8 mouse cellular contexts compared by ENCODE assay signal in the genomic region with DNA sequence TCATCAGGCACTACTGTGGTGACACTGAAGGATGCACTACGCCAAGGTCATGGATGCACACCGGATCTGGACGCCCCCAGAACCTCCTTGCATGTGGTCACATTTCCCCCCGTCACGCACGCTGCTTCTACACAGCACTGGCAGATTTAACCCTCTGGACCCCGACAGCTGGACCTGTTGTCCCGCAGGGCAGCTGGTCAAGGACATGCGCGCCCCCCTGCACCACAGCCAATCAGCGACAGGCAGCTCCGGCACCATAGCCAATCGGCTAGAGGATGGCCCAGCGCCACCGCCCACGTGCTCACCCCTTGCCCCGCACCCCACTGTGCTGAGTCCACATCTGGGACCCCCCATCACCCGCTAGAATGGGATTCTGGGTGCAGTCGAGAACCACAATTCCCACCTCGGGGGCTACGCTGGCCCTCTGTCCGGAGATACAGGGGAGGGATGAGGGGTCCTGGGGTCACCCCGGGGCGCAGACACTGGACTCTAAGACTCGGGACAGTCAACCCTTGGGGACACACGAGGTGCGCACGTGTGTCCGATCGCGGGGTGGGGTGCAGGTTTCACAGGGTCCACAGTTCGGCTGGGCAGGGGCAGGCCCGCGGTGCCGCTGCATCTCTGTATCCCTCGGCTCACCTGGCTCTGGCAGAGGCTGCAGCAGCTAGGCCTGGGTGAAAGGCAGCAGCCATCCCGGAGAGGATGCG. TPM values are rescaled to one million over a fixed set of nuclear protein-coding genes. Genes with fewer than 3 reads are reported as not detected.
A peak's percentile ranks its signal among the peaks of the same experiment; 100 is the strongest.
DNase-seq lines count a peak whose midpoint lies in the region; ATAC-seq and TF ChIP-seq lines count a peak whose summit lies in the region.

No protein-coding gene starts in this region.

- peaks cover 23% of the 10 kb centered on the region for H3K4me1 ChIP-seq in forebrain, embryonic 10.5 days
- peaks cover 34% of the 10 kb centered on the region for H3K4me1 ChIP-seq in heart, embryonic 15.5 days (replicated peaks)
- peaks cover 0 to 14% of the 10 kb centered on the region in 2 experiments; a peak in 3 of 4 replicates for H3K4me1 ChIP-seq in liver, embryonic 14.5 days (replicated peaks; ENCODE audit: control insufficient read depth in 2 of 2, insufficient read depth in 2 of 2, low read length in 1 of 2)
- H3K4me1 ChIP-seq in neural tube, embryonic 11.5 days (ENCODE audit: control insufficient read depth, insufficient read depth, low read length) = peaks cover 5% of the 10 kb centered on the region
- H3K4me1 ChIP-seq in stomach, embryonic 16.5 days (ENCODE audit: control insufficient read depth, insufficient read depth, low read length) = peaks cover 12% of the 10 kb centered on the region

- no peak; the same call in 1 of the 2 replicates for TF ChIP-seq CTCF in liver, embryonic 14.5 days (IDR thresholded peaks at IDR 0.05; ENCODE audit: low read depth)

- peak overlapping the region; percentile 88 for H3K9ac ChIP-seq in heart, embryonic 15.5 days
- H3K9ac ChIP-seq in liver, embryonic 14.5 days (replicated peaks) = peak overlapping the region; percentile 83
- peak overlapping the region; percentile 65 for H3K9ac ChIP-seq in neural tube, embryonic 11.5 days (ENCODE audit: low read length)
- peak overlapping the region; percentile 85 for H3K9ac ChIP-seq in stomach, embryonic 16.5 days (ENCODE audit: low read length)

- H3K9me3 ChIP-seq in forebrain, embryonic 10.5 days = no peaks in the 10 kb centered on the region
- no peaks in the 10 kb centered on the region for H3K9me3 ChIP-seq in heart, embryonic 15.5 days (replicated peaks)
- H3K9me3 ChIP-seq in liver, embryonic 14.5 days (ENCODE audit: control insufficient read depth, low read length) = no peaks in the 10 kb centered on the region
- no peaks in the 10 kb centered on the region for H3K9me3 ChIP-seq in neural tube, embryonic 11.5 days (ENCODE audit: control insufficient read depth, low read length)
- no peaks in the 10 kb centered on the region for H3K9me3 ChIP-seq in stomach, embryonic 16.5 days (replicated peaks; ENCODE audit: control insufficient read depth, low read length)

- peak overlapping the region; percentile 95 for H3K4me3 ChIP-seq in forebrain, embryonic 10.5 days
- H3K4me3 ChIP-seq in heart, embryonic 15.5 days = peak overlapping the region; percentile 100
- peak overlapping the region; percentile 76 to 95 for H3K4me3 ChIP-seq in liver, embryonic 14.5 days (ENCODE audit: insufficient read depth in 1 of 2, low read depth in 2 of 2, low read length in 2 of 2)
- peak overlapping the region; percentile 73 for H3K4me3 ChIP-seq in neural tube, embryonic 11.5 days (ENCODE audit: low read depth, low read length)
- peak overlapping the region; percentile 94 for H3K4me3 ChIP-seq in stomach, embryonic 16.5 days (replicated peaks; ENCODE audit: low read length)

- H3K36me3 ChIP-seq in forebrain, embryonic 10.5 days (replicated peaks) = 0 out of 2 replicates have a peak, but pooled peaks cover under 1% of the 10 kb centered on the region
- H3K36me3 ChIP-seq in heart, embryonic 15.5 days = no peaks in the 10 kb centered on the region
- no peaks in the 10 kb centered on the region for H3K36me3 ChIP-seq in liver, embryonic 14.5 days (replicated peaks; ENCODE audit: control insufficient read depth, insufficient read depth, low read depth)
- H3K36me3 ChIP-seq in neural tube, embryonic 11.5 days (ENCODE audit: control insufficient read depth, insufficient read depth, low read length) = no peaks in the 10 kb centered on the region
- H3K36me3 ChIP-seq in stomach, embryonic 16.5 days (ENCODE audit: control insufficient read depth, insufficient read depth, low read length) = no peaks in the 10 kb centered on the region

- peak overlapping the region; percentile 87 for H3K4me2 ChIP-seq in heart, embryonic 15.5 days
- H3K4me2 ChIP-seq in liver, embryonic 14.5 days (ENCODE audit: low read depth) = peak overlapping the region; percentile 98
- peak overlapping the region; percentile 75 for H3K4me2 ChIP-seq in neural tube, embryonic 11.5 days (ENCODE audit: low read depth)
- H3K4me2 ChIP-seq in stomach, embryonic 16.5 days (ENCODE audit: low read depth, low read length) = peak overlapping the region; percentile 66

- peak; percentile 3 to 19 for DNase-seq in CD8-positive naive resting alpha-beta T cell, adult 2 months (ENCODE audit: low read depth in 2 of 2, low spot score in 2 of 2)
- DNase-seq in c-Kit-negative CD71-positive TER-119-positive erythroid progenitor cells, embryonic 14.5 days (ENCODE audit: low read depth, low spot score) = peak; percentile 15
- peak; percentile 85 for DNase-seq in forebrain, embryonic 10.5 days (ENCODE audit: extremely low spot score, low spot score)
- DNase-seq in kidney, postnatal 25 days = peak; percentile 90 to 96
- DNase-seq in liver, embryonic 14.5 days (ENCODE audit: low read depth in 3 of 3, low spot score in 3 of 3) = peak; percentile 34 to 50 (median 46)
- peak; percentile 87 for DNase-seq in neural tube, embryonic 11.5 days (ENCODE audit: low spot score)

- no peaks in the 10 kb centered on the region for H3K27me3 ChIP-seq in forebrain, embryonic 10.5 days (ENCODE audit: poor library complexity, severe bottlenecking)
- no peaks in the 10 kb centered on the region for H3K27me3 ChIP-seq in heart, embryonic 15.5 days
- no peaks in the 10 kb centered on the region for H3K27me3 ChIP-seq in liver, embryonic 14.5 days (ENCODE audit: control insufficient read depth, insufficient read depth, low read length)
- no peaks in the 10 kb centered on the region for H3K27me3 ChIP-seq in neural tube, embryonic 11.5 days (ENCODE audit: control insufficient read depth, insufficient read depth, low read length)
- H3K27me3 ChIP-seq in stomach, embryonic 16.5 days (ENCODE audit: control insufficient read depth, insufficient read depth, low read length) = no peaks in the 10 kb centered on the region

- ATAC-seq in heart, embryonic 15.5 days (replicated peaks; ENCODE audit: insufficient number of reproducible peaks, insufficient read depth, low FRiP score, low read depth) = peak; percentile 94
- ATAC-seq in liver, embryonic 14.5 days (ENCODE audit: insufficient read depth) = peak; percentile 88
- peak; percentile 97 for ATAC-seq in neural tube, embryonic 11.5 days (ENCODE audit: insufficient read depth, low FRiP score, low TSS enrichment)
- peak; percentile 92 for ATAC-seq in stomach, embryonic 16.5 days (ENCODE audit: insufficient read depth, low FRiP score)

- peak overlapping the region; percentile 95 for H3K27ac ChIP-seq in forebrain, embryonic 10.5 days
- H3K27ac ChIP-seq in heart, embryonic 15.5 days = peak overlapping the region; percentile 94
- H3K27ac ChIP-seq in liver, embryonic 14.5 days = peak overlapping the region; percentile 52
- H3K27ac ChIP-seq in neural tube, embryonic 11.5 days (ENCODE audit: low read depth, low read length) = peak overlapping the region; percentile 68
- H3K27ac ChIP-seq in stomach, embryonic 16.5 days (ENCODE audit: low read length) = peak overlapping the region; percentile 76

- under 1% methylated on average over 38 of the region's 38 CpGs for WGBS in forebrain, embryonic 10.5 days
- under 1% methylated on average over 38 of the region's 38 CpGs for WGBS in heart, embryonic 15.5 days
- WGBS in liver, embryonic 14.5 days (ENCODE audit: insufficient replicate concordance) = 1% methylated on average over 38 of the region's 38 CpGs
- WGBS in neural tube, embryonic 11.5 days = under 1% methylated on average over 38 of the region's 38 CpGs
- under 1% methylated on average over 38 of the region's 38 CpGs for WGBS in stomach, embryonic 16.5 days

- TF ChIP-seq EP300 in liver, embryonic 14.5 days (IDR thresholded peaks at IDR 0.05; ENCODE audit: low read depth) = no peak

RNA-seq across cellular contexts. Expression of a gene that starts 0.6 kb away (rescaled TPM):
- 194 and 213 TPM in 2 replicates for polyA plus RNA-seq in forebrain, embryonic 10.5 days (2016; fragmentation: Nextera tagmentation; extraction: Ambion mirVana)
- polyA plus RNA-seq in heart, embryonic 15.5 days (2015; fragmentation: Nextera tagmentation; extraction: Ambion mirVana) = 355 and 390 TPM in 2 replicates
- 91.7 and 107 TPM in 2 replicates for polyA plus RNA-seq in liver, embryonic 14.5 days (2012; rRNA removed)
- 69.8 and 79.3 TPM in 2 replicates for polyA plus RNA-seq in liver, embryonic 14.5 days (2014; fragmentation: Nextera tagmentation; extraction: Ambion mirVana)
- polyA plus RNA-seq in neural tube, embryonic 11.5 days (2014; fragmentation: Nextera tagmentation; extraction: Ambion mirVana) = 81.2 and 84.2 TPM in 2 replicates
- polyA plus RNA-seq in stomach, embryonic 16.5 days (2015; fragmentation: Nextera tagmentation; extraction: Ambion mirVana) = 186 and 188 TPM in 2 replicates

RNA-seq across cellular contexts. Expression of a gene that starts 34.4 kb away (rescaled TPM):
- 16.7 and 18.4 TPM in 2 replicates for polyA plus RNA-seq in forebrain, embryonic 10.5 days (2016; fragmentation: Nextera tagmentation; extraction: Ambion mirVana)
- 10.1 and 13.7 TPM in 2 replicates for polyA plus RNA-seq in heart, embryonic 15.5 days (2015; fragmentation: Nextera tagmentation; extraction: Ambion mirVana)
- 5.5 and 5.6 TPM in 2 replicates for polyA plus RNA-seq in liver, embryonic 14.5 days (2012; rRNA removed)
- 6.7 and 7.5 TPM in 2 replicates for polyA plus RNA-seq in liver, embryonic 14.5 days (2014; fragmentation: Nextera tagmentation; extraction: Ambion mirVana)
- 16.0 and 17.4 TPM in 2 replicates for polyA plus RNA-seq in neural tube, embryonic 11.5 days (2014; fragmentation: Nextera tagmentation; extraction: Ambion mirVana)
- polyA plus RNA-seq in stomach, embryonic 16.5 days (2015; fragmentation: Nextera tagmentation; extraction: Ambion mirVana) = 13.7 and 14.5 TPM in 2 replicates

Comparison
In these comparisons a context has a peak if more than half of its experiments do, and no peak if none do; other contexts are left out.
1. Peak in every context shown above with its lines: DNase-seq, ATAC-seq, H3K4me3 ChIP-seq and H3K27ac ChIP-seq.
2. DNase-seq: peak in every context shown above with its lines; median percentile 93 in kidney, postnatal 25 days; 87 in neural tube, embryonic 11.5 days; 85 in forebrain, embryonic 10.5 days; 46 in liver, embryonic 14.5 days; 15 in c-Kit-negative CD71-positive TER-119-positive erythroid progenitor cells, embryonic 14.5 days; 11 in CD8-positive naive resting alpha-beta T cell, adult 2 months.